Mouse (Mus musculus) spleen, adult 2 months (tissue): ENCODE results near the gene Eml5.

ENCODE experiments used
- CTCF ChIP-seq: fragments of 200-500 bp; IDR thresholded peaks from 2 replicates; pipeline ENCODE4 v1.5.1; 2011; ENCODE audit warnings: mild to moderate bottlenecking, inconsistent platforms; ENCODE audit not compliant: insufficient read depth, insufficient read length, insufficient replicate concordance; ENCODE audit errors: extremely low read depth
- POLR2A ChIP-seq: fragments of 200-500 bp; IDR thresholded peaks from 2 replicates; pipeline ENCODE4 v1.6.1; 2011; ENCODE audit warnings: low read depth, low read length, inconsistent platforms

DNA sequence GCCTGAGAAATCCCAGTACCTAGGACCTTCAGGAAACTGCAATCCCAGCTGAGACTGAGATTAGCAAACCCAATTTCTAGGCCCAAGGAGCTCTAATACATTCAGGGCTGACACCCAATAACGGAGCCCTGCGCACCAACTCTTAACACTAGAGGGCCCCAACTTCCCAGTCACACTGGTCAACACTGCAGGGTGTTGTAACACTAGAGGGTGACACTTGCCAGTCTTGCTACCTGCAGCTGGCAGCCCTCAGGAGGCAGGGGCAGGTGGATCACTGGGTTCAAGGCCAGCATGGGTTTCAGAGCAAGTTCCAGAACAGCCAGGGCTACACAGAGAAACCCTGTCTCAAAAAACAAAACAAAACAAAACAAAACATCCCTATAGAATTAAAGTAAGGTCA lies 155.2 kb downstream of the Eml5 start:
- peak; percentile 42; the same call in 1 of the 2 replicates for TF ChIP-seq CTCF
- TF ChIP-seq POLR2A, result no peak
